Mouse (Mus musculus) bone marrow macrophage, adult 2 months (primary cell): ENCODE results near the gene Tfap2b.

ENCODE experiments used
- CTCF ChIP-seq: IDR thresholded peaks from 2 replicates; pipeline ENCODE4 v1.5.1; 2012; ENCODE audit warnings: low read depth, mild to moderate bottlenecking, low read length, moderate library complexity
- POLR2A ChIP-seq: IDR thresholded peaks from 2 replicates; pipeline ENCODE4 v1.6.1; 2012; ENCODE audit warnings: mild to moderate bottlenecking, low read depth, low read length, borderline replicate concordance

DNA sequence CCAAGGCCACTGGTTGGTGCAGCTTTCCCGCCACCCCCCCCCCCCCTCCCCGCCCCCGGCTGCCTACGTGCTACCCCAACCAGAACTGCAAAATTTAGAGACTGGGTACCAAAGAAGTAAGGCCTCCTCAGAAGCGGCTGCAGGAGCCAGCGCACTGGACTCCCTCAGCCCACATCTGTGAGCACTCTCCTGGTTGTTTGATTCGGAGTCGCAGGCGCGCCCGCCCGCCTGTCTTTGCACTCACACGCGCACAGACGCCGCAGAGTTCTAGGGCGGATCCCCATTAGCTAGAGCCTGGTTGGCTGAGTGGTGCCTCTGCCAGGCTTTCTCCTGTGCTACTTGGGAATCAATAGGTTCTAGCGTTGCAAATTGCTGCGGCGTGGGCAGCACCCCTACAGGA lies 32.6 kb downstream of the Tfap2b start:
- no peak for TF ChIP-seq CTCF
- no peak for TF ChIP-seq POLR2A
